Mouse (Mus musculus): ENCODE data around the gene Vmn1r158. TPM values are rescaled to one million over a fixed set of nuclear protein-coding genes. Genes with fewer than 3 reads are reported as not detected.

Gene Vmn1r158
- not detected in 2 replicates for polyA plus RNA-seq (2012; rRNA removed)

DNA sequence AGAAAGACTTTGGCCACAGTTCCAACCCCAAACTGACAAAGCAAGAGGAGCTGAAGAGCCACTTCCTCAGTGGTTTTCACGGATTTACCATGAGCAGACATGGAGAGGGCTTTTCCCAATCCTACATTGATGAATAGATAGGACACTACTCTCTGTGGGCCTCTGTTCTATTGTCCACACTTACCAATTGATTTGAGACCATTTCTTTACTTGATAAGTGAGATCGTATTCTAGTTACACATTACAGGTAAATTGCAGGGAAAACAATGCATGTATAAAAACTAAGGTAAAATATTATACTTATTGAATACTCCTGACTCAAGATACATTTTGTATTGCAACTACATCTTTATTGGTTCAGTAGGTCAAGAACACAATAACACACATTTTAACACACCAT, at the start of gene Vmn1r158:
Gene Vmn1r158 (minus strand): TSS at position 101 of the 400 bp plus-strand sequence.

DNA sequence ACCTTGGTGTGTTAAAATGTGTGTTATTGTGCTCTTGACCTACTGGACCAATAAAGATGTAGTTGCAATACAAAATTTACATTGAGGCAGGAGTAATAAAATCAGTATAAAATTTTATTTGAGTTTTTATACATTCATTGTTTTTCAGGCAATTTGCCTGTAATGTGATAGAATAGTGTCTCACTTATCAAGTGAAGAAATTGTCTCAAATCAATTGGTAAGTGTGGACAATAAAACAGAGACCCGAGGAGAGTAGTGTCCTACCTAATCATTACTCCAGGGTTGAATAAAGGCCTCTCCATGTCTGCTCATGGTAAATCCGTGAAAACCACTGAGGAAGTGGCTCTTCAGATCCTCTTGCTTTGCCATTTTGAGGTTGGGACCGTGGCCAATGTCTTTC, 29.2 kb downstream of the Vmn1r158 start, which contains the start of gene Vmn1r157:
Gene Vmn1r157 (plus strand): TSS at position 301 of the 400 bp plus-strand sequence.

Other genes with a start within 250 kb of the Vmn1r158 start
- gene Gm4201, start 225.4 kb downstream of the Vmn1r158 start, polyA plus RNA-seq (2012; rRNA removed), result not detected in 2 replicates
- not detected in 2 replicates for gene Gm4565, start 202.7 kb downstream of the Vmn1r158 start, polyA plus RNA-seq (2012; rRNA removed)
- gene Vmn1r155, start 132.8 kb downstream of the Vmn1r158 start, polyA plus RNA-seq (2012; rRNA removed), result not detected in 2 replicates
- gene Gm8693, start 98.5 kb downstream of the Vmn1r158 start, polyA plus RNA-seq (2012; rRNA removed), result not detected in 2 replicates
- not detected in 2 replicates for gene Gm4567, start 71.1 kb downstream of the Vmn1r158 start, polyA plus RNA-seq (2012; rRNA removed)
- gene Vmn1r157, start 29.1 kb downstream of the Vmn1r158 start, polyA plus RNA-seq (2012; rRNA removed), result not detected in 2 replicates
- gene Vmn1r159, start 52.8 kb upstream of the Vmn1r158 start, polyA plus RNA-seq (2012; rRNA removed), result not detected in 2 replicates
- gene Vmn1r160, start 80.4 kb upstream of the Vmn1r158 start, polyA plus RNA-seq (2012; rRNA removed), result not detected in 2 replicates
- gene Gm4214, start 193.9 kb upstream of the Vmn1r158 start, polyA plus RNA-seq (2012; rRNA removed), result not detected in 2 replicates
- gene Gm4216, start 229.1 kb upstream of the Vmn1r158 start, polyA plus RNA-seq (2012; rRNA removed), result not detected in 2 replicates

Data from liver, embryonic 14 days (tissue).